Mouse (Mus musculus) left cerebral cortex, adult 6 months (tissue): ENCODE measurements around the gene Herc4. TPM values are rescaled to one million over a fixed set of nuclear protein-coding genes. Genes with fewer than 3 reads are reported as not detected.

ENCODE experiments used
- long read RNA-seq, 2 experiments: library from polyadenylated mRNA; unstranded; transcript quantifications; one replicate each; pipeline ENCODE4 v2.0.0; 2019 to 2020
- polyA plus RNA-seq: library from polyadenylated mRNA; unstranded; fragments of <200 nt; fragmentation: Nextera tagmentation; gene quantifications from 2 replicates; pipeline ENCODE4 v1.2.3, GENCODE M21; 2021

Herc4 gene
- polyA plus RNA-seq, result 8.6 and 10.8 TPM in 2 replicates
- long read RNA-seq, experiment 1, transcript Herc4-201 (25 exons, 3,898 nt), result minor isoform, 13 of 137 reads
- long read RNA-seq, experiment 1, transcript Herc4-208 (26 exons, 3,914 nt), result major isoform, 64 of 137 reads
- long read RNA-seq, experiment 1, partial matches to known transcripts, result 14 of 137 reads
- long read RNA-seq, experiment 1, other reads (novel, unspliced or antisense), result 46 of 137 reads
- long read RNA-seq, experiment 2, partial matches to known transcripts, result 11 of 18 reads
- long read RNA-seq, experiment 2, other reads (novel, unspliced or antisense), result 4 of 18 reads

DNA sequence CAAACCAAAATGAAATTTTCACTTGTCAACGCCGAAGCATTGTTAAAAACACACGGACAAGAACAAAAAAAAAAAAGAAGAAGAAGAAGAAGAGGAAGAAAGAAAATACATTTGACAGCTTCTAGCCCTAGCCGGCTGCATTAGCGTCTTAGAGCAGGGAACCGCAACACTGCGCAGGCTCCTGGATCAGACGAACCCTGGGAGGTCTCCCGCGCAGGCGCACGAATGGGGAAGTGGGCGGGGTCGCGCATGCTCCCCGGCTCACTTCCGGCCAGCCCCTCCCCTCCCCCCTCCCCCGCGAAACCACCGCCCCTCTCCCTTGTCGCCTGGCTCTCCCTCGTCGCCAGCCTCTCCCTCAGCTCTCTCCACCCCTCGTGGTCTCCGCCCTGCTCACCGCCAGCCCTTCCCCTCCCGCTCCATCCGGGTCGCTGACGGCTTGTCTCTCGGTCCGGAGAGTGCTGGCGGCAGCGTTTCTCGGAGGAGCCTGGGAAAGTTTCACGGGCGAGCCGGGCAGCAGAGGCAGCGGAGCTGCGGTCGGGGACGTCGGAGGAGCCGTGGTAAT lies at the start of gene Herc4:
Gene Herc4, plus strand, starts transcription at position 318 of the 562 bp plus-strand sequence.

GRCm38 (mm10) chr10:63203728-63204127 lies 39.9 kb upstream of the Herc4 start, which contains the start of gene Mypn:
Mypn (minus strand) TSS chr10:63203952.

Other genes starting within 250 kb of the Herc4 start
- 17.5 and 23.0 TPM in 2 replicates for gene Hnrnph3, start 219.6 kb upstream of the Herc4 start, polyA plus RNA-seq
- 0.59 and 1.0 TPM in 2 replicates for gene Pbld2, start 219.5 kb upstream of the Herc4 start, polyA plus RNA-seq
- 0.98 and 1.2 TPM in 2 replicates for gene Pbld1, start 183.6 kb upstream of the Herc4 start, polyA plus RNA-seq
- gene Atoh7, start 144.2 kb upstream of the Herc4 start, polyA plus RNA-seq, result 2.6 and 2.8 TPM in 2 replicates
- gene Mypn, start 39.9 kb upstream of the Herc4 start, polyA plus RNA-seq, result 0.60 and 0.73 TPM in 2 replicates
- 1.0 and 2.1 TPM in 2 replicates for gene Sirt1, start 137.9 kb downstream of the Herc4 start, polyA plus RNA-seq
- 18.6 and 19.1 TPM in 2 replicates for gene Dnajc12, start 138.6 kb downstream of the Herc4 start, polyA plus RNA-seq
- not detected in 2 replicates for gene Gm7075, start 178.0 kb downstream of the Herc4 start, polyA plus RNA-seq
- 0.80 and 1.0 TPM in 2 replicates for gene Ctnna3, start 186.3 kb downstream of the Herc4 start, polyA plus RNA-seq